Mouse (Mus musculus) midbrain, embryonic 11.5 days (tissue): ENCODE data around the gene Sema3c. TPM values are rescaled to one million over a fixed set of nuclear protein-coding genes. Genes with fewer than 3 reads are reported as not detected.

Experiments
- ATAC-seq: fragments of 200-750 bp; cut with Nextera tagmentation; 2 replicates; pipeline ENCODE4 v1.8.0; 2017; ENCODE audit warnings: moderate TSS enrichment, moderate library complexity; ENCODE audit not compliant: low FRiP score
- DNase-seq: peaks from one replicate; pipeline ENCODE4 v3.0.0; 2015; ENCODE audit warnings: low spot score; ENCODE audit errors: missing footprints
- H3K27ac ChIP-seq: fragments of 300-500 bp; sonication (generic); 2 replicates; pipeline ENCODE4 v1.5.1; 2014; ENCODE audit warnings: low read depth, low read length
- H3K27me3 ChIP-seq: fragments of 300-500 bp; sonication (generic); 2 replicates; pipeline ENCODE4 v1.6.1; 2014; ENCODE audit warnings: mild to moderate bottlenecking, low read length, moderate library complexity, mixed read lengths; ENCODE audit not compliant: control insufficient read depth, insufficient read depth
- H3K36me3 ChIP-seq: fragments of 300-500 bp; sonication (generic); 2 replicates; pipeline ENCODE4 v1.6.1; 2014; ENCODE audit warnings: mild to moderate bottlenecking, low read length, moderate library complexity, mixed read lengths; ENCODE audit not compliant: control insufficient read depth, insufficient read depth
- H3K4me1 ChIP-seq: fragments of 300-500 bp; sonication (generic); 2 replicates; pipeline ENCODE4 v1.6.1; 2014; ENCODE audit warnings: low read length; ENCODE audit not compliant: control insufficient read depth, insufficient read depth
- H3K4me2 ChIP-seq: fragments of 300-500 bp; sonication (generic); 2 replicates; pipeline ENCODE4 v1.6.1; 2014; ENCODE audit warnings: mild to moderate bottlenecking, moderate library complexity
- H3K4me3 ChIP-seq: fragments of 300-500 bp; sonication (generic); 2 replicates; pipeline ENCODE4 v1.5.1; 2014; ENCODE audit warnings: low read depth, low read length
- H3K9ac ChIP-seq: fragments of 300-500 bp; sonication (generic); 2 replicates; pipeline ENCODE4 v1.6.1; 2014; ENCODE audit warnings: low read length
- H3K9me3 ChIP-seq: fragments of 300-500 bp; sonication (generic); 2 replicates; pipeline ENCODE4 v1.6.1; 2016; ENCODE audit warnings: low read length; ENCODE audit not compliant: control insufficient read depth
- WGBS: fragments of 180-500 bp; shearing (Covaris S2); extraction: QIAGEN DNeasy Blood & Tissue Kit; methylation state at CpG from one replicate; pipeline ENCODE4 v1.1.7; 2014; 5-methylcytosine and 5-hydroxymethylcytosine counted together
- polyA plus RNA-seq: library from polyadenylated mRNA; unstranded; fragments of >200 nt; fragmentation: Nextera tagmentation; extraction: Ambion mirVana; gene quantifications from 2 replicates; pipeline ENCODE4 v1.2.1, GENCODE M21; 2014

Gene Sema3c
- polyA plus RNA-seq, 1 experiment from 2014 or later = 18.8 TPM

- Histone ChIP-seq H3K27me3 (no peaks in the 10 kb centered on the region), H3K36me3 (no peaks in the 10 kb centered on the region), H3K27ac (no peak overlapping the region), H3K4me3 (no peak overlapping the region), H3K9ac (no peak overlapping the region), H3K4me1 (no peaks in the 10 kb centered on the region), H3K4me2 (no peak overlapping the region), H3K9me3 (no peaks in the 10 kb centered on the region)
- ATAC-seq (no peak), DNase-seq (peak; percentile 49)
- WGBS = 88% methylated on average over 5 of the region's 5 CpGs
These were observed 154.0 kb downstream of the Sema3c start for GRCm38 (mm10) chr5:17728047-17728446.

DNA sequence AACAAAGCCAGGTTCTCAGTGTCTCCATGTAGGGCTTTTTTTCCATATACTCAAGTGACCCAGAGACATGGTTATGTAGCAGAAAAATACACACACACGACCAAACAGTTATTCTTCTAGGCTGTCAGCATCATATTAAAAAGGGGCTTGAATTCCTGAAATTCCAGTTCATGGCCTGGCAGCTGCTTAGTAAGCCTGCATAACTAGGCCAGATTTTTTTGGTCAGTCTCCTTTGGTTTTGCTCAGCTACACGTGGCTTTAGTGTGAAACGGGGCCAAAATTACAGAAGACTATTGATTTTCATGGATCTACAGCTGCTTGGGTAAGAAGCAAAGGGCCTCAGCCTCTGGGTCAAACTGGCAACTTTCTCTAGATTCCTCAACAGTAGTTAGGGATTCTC, 165.7 kb downstream of the Sema3c start:
- Histone ChIP-seq H3K4me1 (no peaks in the 10 kb centered on the region), H3K4me2 (no peak overlapping the region), H3K27me3 (no peaks in the 10 kb centered on the region), H3K36me3 (no peaks in the 10 kb centered on the region), H3K27ac (no peak overlapping the region), H3K9ac (no peak overlapping the region), H3K4me3 (no peak overlapping the region), H3K9me3 (no peaks in the 10 kb centered on the region)
- no peak for ATAC-seq
- DNase-seq = no peak
- 65% methylated on average over 3 of the region's 3 CpGs for WGBS

GRCm38 (mm10) chr5:17746520-17746919, 172.4 kb downstream of the Sema3c start:
- Histone ChIP-seq H3K9ac (no peak overlapping the region), H3K4me3 (no peak overlapping the region), H3K9me3 (no peaks in the 10 kb centered on the region), H3K4me2 (no peak overlapping the region), H3K27me3 (no peaks in the 10 kb centered on the region), H3K36me3 (no peaks in the 10 kb centered on the region), H3K4me1 (no peaks in the 10 kb centered on the region), H3K27ac (no peak overlapping the region)
- DNase-seq (no peak), ATAC-seq (no peak)

DNA sequence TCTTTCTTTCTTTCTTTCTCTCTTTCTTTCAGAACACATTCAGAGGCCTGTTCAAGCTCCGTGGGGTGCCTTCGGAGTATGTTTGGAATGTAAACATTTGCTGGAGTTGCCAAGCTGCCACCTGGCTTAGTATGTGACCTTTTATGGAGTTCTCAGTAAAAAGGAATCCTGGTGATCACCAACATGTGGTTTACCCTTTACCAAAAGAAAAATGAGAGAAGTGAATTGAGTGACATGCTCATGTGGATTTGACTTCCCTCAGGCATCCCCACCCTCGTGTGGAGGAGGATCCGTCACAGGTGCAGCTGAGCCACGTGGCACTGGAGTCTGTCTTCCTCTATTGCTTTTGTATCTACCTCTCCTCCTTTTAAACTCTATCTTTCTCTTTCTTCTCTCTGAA, 173.1 kb downstream of the Sema3c start:
- no peak for DNase-seq

DNA sequence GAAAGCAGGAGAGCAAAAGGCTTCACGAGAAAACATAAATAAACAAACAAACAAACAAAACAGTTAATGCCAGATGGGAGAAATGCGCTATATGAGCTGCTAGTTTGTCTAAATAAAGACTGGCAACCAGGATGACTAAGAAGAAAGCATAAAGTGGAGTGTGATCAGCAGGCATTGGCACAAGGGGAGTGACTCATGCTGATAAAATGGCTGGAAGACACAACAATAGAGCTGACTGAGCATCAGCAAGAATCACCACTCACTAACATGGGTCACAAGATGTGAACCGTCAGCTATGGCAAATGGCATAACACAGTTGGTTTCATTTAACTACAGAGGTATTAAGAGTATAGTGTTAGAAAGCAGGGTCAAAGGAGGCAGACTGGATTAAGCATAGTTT, 174.2 kb downstream of the Sema3c start:
- Histone ChIP-seq H3K4me1 (no peaks in the 10 kb centered on the region), H3K4me2 (no peak overlapping the region), H3K36me3 (no peaks in the 10 kb centered on the region), H3K27me3 (no peaks in the 10 kb centered on the region), H3K9me3 (no peaks in the 10 kb centered on the region), H3K4me3 (no peak overlapping the region), H3K9ac (no peak overlapping the region), H3K27ac (no peak overlapping the region)
- 67% methylated on average over 3 of the region's 3 CpGs for WGBS
- DNase-seq (no peak), ATAC-seq (no peak)

More for the DNA sequence above, 173.1 kb downstream of the Sema3c start:
- Histone ChIP-seq H3K9ac (no peak overlapping the region), H3K4me3 (no peak overlapping the region), H3K9me3 (no peaks in the 10 kb centered on the region), H3K27ac (no peak overlapping the region), H3K4me1 (no peaks in the 10 kb centered on the region), H3K27me3 (no peaks in the 10 kb centered on the region), H3K36me3 (no peaks in the 10 kb centered on the region), H3K4me2 (no peak overlapping the region)
- ATAC-seq = no peak
- 36% methylated on average over 5 of the region's 5 CpGs for WGBS

DNA sequence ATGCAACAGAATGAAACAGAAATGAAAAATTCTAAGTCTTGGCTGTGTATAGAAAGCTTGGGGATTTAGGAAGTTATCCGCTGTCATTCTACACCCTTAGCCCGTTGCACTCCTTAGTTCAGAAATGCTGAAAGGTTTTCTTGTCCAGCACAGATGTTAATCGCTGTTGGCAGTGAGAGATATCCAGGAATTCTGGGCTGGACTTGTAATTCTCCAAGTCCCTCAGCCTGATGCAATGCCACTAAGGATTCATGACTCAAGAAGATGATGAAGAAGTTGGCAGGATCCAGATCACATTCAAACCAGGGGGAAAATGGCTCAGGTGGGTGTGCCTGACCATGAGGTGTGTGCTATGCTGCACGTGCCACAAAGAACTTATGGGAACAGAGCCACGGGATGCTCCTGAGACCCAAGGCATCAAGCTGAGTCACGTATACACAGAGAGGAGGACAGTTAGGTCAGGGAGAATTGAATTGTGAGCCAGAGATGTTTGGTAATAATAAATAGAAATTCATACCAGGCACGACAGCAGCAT, 179.5 kb downstream of the Sema3c start:
- Histone ChIP-seq H3K27me3 (no peaks in the 10 kb centered on the region), H3K4me1 (no peaks in the 10 kb centered on the region), H3K4me2 (no peak overlapping the region), H3K4me3 (no peak overlapping the region), H3K9me3 (no peaks in the 10 kb centered on the region), H3K36me3 (no peaks in the 10 kb centered on the region), H3K9ac (no peak overlapping the region), H3K27ac (no peak overlapping the region)
- WGBS = 87% methylated on average over 7 of the region's 7 CpGs
- no peak for ATAC-seq
- DNase-seq = no peak

GRCm38 (mm10) chr5:17766006-17766677, 192.1 kb downstream of the Sema3c start:
- Histone ChIP-seq H3K4me3 (no peak overlapping the region), H3K9ac (no peak overlapping the region), H3K27ac (no peak overlapping the region), H3K9me3 (no peaks in the 10 kb centered on the region), H3K4me1 (no peaks in the 10 kb centered on the region), H3K4me2 (no peak overlapping the region), H3K27me3 (no peaks in the 10 kb centered on the region), H3K36me3 (no peaks in the 10 kb centered on the region)
- ATAC-seq (peak; percentile 63; the same call in 1 of the 2 replicates), DNase-seq (peak; percentile 89)
- 66% methylated on average over 4 of the region's 4 CpGs for WGBS

GRCm38 (mm10) chr5:17770328-17770727, 196.2 kb downstream of the Sema3c start:
- 89% methylated on average over 2 of the region's 2 CpGs for WGBS
- Histone ChIP-seq H3K9ac (no peak overlapping the region), H3K9me3 (no peaks in the 10 kb centered on the region), H3K4me1 (no peaks in the 10 kb centered on the region), H3K27ac (no peak overlapping the region), H3K36me3 (no peaks in the 10 kb centered on the region), H3K4me3 (no peak overlapping the region), H3K27me3 (no peaks in the 10 kb centered on the region), H3K4me2 (no peak overlapping the region)
- DNase-seq (no peak), ATAC-seq (no peak)

DNA sequence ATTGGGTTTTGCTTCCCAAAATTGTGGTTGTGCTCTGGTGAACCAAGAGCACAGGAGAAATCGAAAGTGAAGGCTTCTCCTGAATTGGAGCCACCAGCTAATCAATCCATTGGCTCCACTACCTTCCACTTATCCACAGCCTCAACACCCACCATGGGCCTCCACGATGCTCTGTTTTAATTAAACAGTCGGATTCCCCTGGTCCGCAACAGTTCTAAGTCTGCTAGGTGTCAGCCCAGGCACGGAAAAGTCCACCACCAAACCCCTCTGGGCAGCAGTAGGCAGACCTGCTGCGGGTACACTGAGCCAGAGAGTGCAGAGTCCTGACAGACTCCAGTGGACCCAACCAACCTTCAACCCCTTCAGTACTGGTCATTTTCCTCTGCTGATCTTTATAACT, 202.5 kb downstream of the Sema3c start:
- no peak overlapping the region for H3K4me3 ChIP-seq

More for the DNA sequence above, 202.5 kb downstream of the Sema3c start:
- 88% methylated on average over 6 of the region's 6 CpGs for WGBS
- ATAC-seq (no peak), DNase-seq (peak; percentile 90)
- Histone ChIP-seq H3K9me3 (no peaks in the 10 kb centered on the region), H3K4me1 (no peaks in the 10 kb centered on the region), H3K4me2 (no peak overlapping the region), H3K27ac (no peak overlapping the region), H3K27me3 (no peaks in the 10 kb centered on the region), H3K36me3 (no peaks in the 10 kb centered on the region), H3K9ac (no peak overlapping the region)
